Mouse (Mus musculus): ENCODE measurements around the gene Cln3. TPM values are rescaled to one million over a fixed set of nuclear protein-coding genes. Genes with fewer than 3 reads are reported as not detected.
A peak's percentile ranks its signal among the peaks of the same experiment; 100 is the strongest.

Cln3 gene
- polyA plus RNA-seq, 1 experiment from 2014 or later = 33.0 TPM

GRCm38 (mm10) chr7:126619559-126620275 lies 34.1 kb upstream of the Cln3 start:
- WGBS = 62% methylated on average over 10 of the region's 10 CpGs
- Histone ChIP-seq H3K4me3 (ENCODE audit: low read depth, low read length) (no peak overlapping the region), H3K9me3 (ENCODE audit: low read length) (no peaks in the 10 kb centered on the region), H3K4me2 (replicated peaks; ENCODE audit: low read depth, low read length) (no peak overlapping the region), H3K27me3 (replicated peaks; ENCODE audit: insufficient read depth, low read length) (no peaks in the 10 kb centered on the region), H3K36me3 (ENCODE audit: insufficient read depth, low read length) (no peaks in the 10 kb centered on the region), H3K9ac (replicated peaks; ENCODE audit: low read depth) (no peak overlapping the region), H3K27ac (ENCODE audit: low read length) (no peak overlapping the region; the same call in 1 of the 2 replicates), H3K4me1 (ENCODE audit: insufficient read depth, low read depth, low read length) (peaks cover 4% of the 10 kb centered on the region; the same call in 1 of the 2 replicates)
- ATAC-seq (no peak), DNase-seq (ENCODE audit: low spot score) (peak; percentile 61)
- TF ChIP-seq CTCF (IDR thresholded peaks at IDR 0.05) (no peak), EP300 (IDR thresholded peaks at IDR 0.05) (no peak)

GRCm38 (mm10) chr7:126616707-126617106 lies 31.1 kb upstream of the Cln3 start:
- 58% methylated on average over 3 of the region's 3 CpGs for WGBS
- Histone ChIP-seq H3K9me3 (ENCODE audit: low read length) (no peaks in the 10 kb centered on the region), H3K36me3 (ENCODE audit: insufficient read depth, low read length) (no peaks in the 10 kb centered on the region), H3K27ac (ENCODE audit: low read length) (no peak overlapping the region), H3K4me1 (ENCODE audit: insufficient read depth, low read depth, low read length) (peaks cover 3% of the 10 kb centered on the region; the same call in 1 of the 2 replicates), H3K9ac (replicated peaks; ENCODE audit: low read depth) (no peak overlapping the region), H3K27me3 (replicated peaks; ENCODE audit: insufficient read depth, low read length) (no peaks in the 10 kb centered on the region), H3K4me3 (ENCODE audit: low read depth, low read length) (no peak overlapping the region), H3K4me2 (replicated peaks; ENCODE audit: low read depth, low read length) (no peak overlapping the region)
- DNase-seq (ENCODE audit: low spot score) = no peak
- no peak for ATAC-seq
- TF ChIP-seq CTCF (IDR thresholded peaks at IDR 0.05) = peak; percentile 25
- no peak for TF ChIP-seq EP300 (IDR thresholded peaks at IDR 0.05)

- Histone ChIP-seq H3K27ac (ENCODE audit: low read length) (no peak overlapping the region), H3K4me2 (replicated peaks; ENCODE audit: low read depth, low read length) (no peak overlapping the region), H3K4me1 (ENCODE audit: insufficient read depth, low read depth, low read length) (no peaks in the 10 kb centered on the region), H3K9ac (replicated peaks; ENCODE audit: low read depth) (no peak overlapping the region), H3K4me3 (ENCODE audit: low read depth, low read length) (no peak overlapping the region), H3K36me3 (ENCODE audit: insufficient read depth, low read length) (no peaks in the 10 kb centered on the region), H3K27me3 (replicated peaks; ENCODE audit: insufficient read depth, low read length) (no peaks in the 10 kb centered on the region), H3K9me3 (ENCODE audit: low read length) (no peaks in the 10 kb centered on the region)
- DNase-seq (ENCODE audit: low spot score) = no peak
- no peak for TF ChIP-seq CTCF (IDR thresholded peaks at IDR 0.05)
- no peak for TF ChIP-seq EP300 (IDR thresholded peaks at IDR 0.05)
- no peak for ATAC-seq
- 73% methylated on average over 3 of the region's 3 CpGs for WGBS
Observed at GRCm38 (mm10) chr7:126612736-126613135, 27.1 kb upstream of the Cln3 start.

GRCm38 (mm10) chr7:126607796-126608195 lies 22.2 kb upstream of the Cln3 start:
- TF ChIP-seq CTCF (IDR thresholded peaks at IDR 0.05) = no peak
- no peak for TF ChIP-seq EP300 (IDR thresholded peaks at IDR 0.05)
- ATAC-seq (no peak), DNase-seq (ENCODE audit: low spot score) (no peak)
- Histone ChIP-seq H3K9me3 (ENCODE audit: low read length) (no peaks in the 10 kb centered on the region), H3K4me3 (ENCODE audit: low read depth, low read length) (no peak overlapping the region), H3K4me2 (replicated peaks; ENCODE audit: low read depth, low read length) (no peak overlapping the region), H3K4me1 (ENCODE audit: insufficient read depth, low read depth, low read length) (no peaks in the 10 kb centered on the region), H3K36me3 (ENCODE audit: insufficient read depth, low read length) (no peaks in the 10 kb centered on the region), H3K27me3 (replicated peaks; ENCODE audit: insufficient read depth, low read length) (no peaks in the 10 kb centered on the region), H3K27ac (ENCODE audit: low read length) (peak overlapping the region; percentile 48), H3K9ac (replicated peaks; ENCODE audit: low read depth) (no peak overlapping the region)
- 81% methylated on average over 5 of the region's 5 CpGs for WGBS

- H3K4me3 ChIP-seq (ENCODE audit: low read depth, low read length) = no peak overlapping the region
- DNase-seq (ENCODE audit: low spot score) (peak; percentile 90), ATAC-seq (peak; percentile 87)
- H3K4me2 ChIP-seq (replicated peaks; ENCODE audit: low read depth, low read length) = no peak overlapping the region
- no peaks in the 10 kb centered on the region for H3K9me3 ChIP-seq (ENCODE audit: low read length)
- H3K36me3 ChIP-seq (ENCODE audit: insufficient read depth, low read length) = no peaks in the 10 kb centered on the region
- H3K27me3 ChIP-seq (replicated peaks; ENCODE audit: insufficient read depth, low read length) = no peaks in the 10 kb centered on the region
- 37% methylated on average over 3 of the region's 3 CpGs for WGBS
- TF ChIP-seq CTCF (IDR thresholded peaks at IDR 0.05) = peak; percentile 7; the same call in 1 of the 2 replicates
- peak; percentile 2 for TF ChIP-seq EP300 (IDR thresholded peaks at IDR 0.05)
- no peak overlapping the region for H3K9ac ChIP-seq (replicated peaks; ENCODE audit: low read depth)
- no peaks in the 10 kb centered on the region for H3K4me1 ChIP-seq (ENCODE audit: insufficient read depth, low read depth, low read length)
- H3K27ac ChIP-seq (ENCODE audit: low read length) = peak overlapping the region; percentile 48
Observed at GRCm38 (mm10) chr7:126607064-126607463, 21.4 kb upstream of the Cln3 start.

GRCm38 (mm10) chr7:126606611-126607010 lies 21.0 kb upstream of the Cln3 start:
- no peaks in the 10 kb centered on the region for H3K36me3 ChIP-seq (ENCODE audit: insufficient read depth, low read length)
- 0 out of 2 replicates have a peak overlapping the region, but pooled peaks have one; percentile 32 for H3K27ac ChIP-seq (ENCODE audit: low read length)
- TF ChIP-seq CTCF (IDR thresholded peaks at IDR 0.05) (no peak), EP300 (IDR thresholded peaks at IDR 0.05) (0 out of 2 replicates have a peak, but pooled peaks have one; percentile 55)
- no peaks in the 10 kb centered on the region for H3K9me3 ChIP-seq (ENCODE audit: low read length)
- no peaks in the 10 kb centered on the region for H3K27me3 ChIP-seq (replicated peaks; ENCODE audit: insufficient read depth, low read length)
- H3K9ac ChIP-seq (replicated peaks; ENCODE audit: low read depth) = no peak overlapping the region
- peak; percentile 68 for ATAC-seq
- DNase-seq (ENCODE audit: low spot score) = peak; percentile 55
- no peak overlapping the region for H3K4me2 ChIP-seq (replicated peaks; ENCODE audit: low read depth, low read length)
- no peak overlapping the region for H3K4me3 ChIP-seq (ENCODE audit: low read depth, low read length)
- no peaks in the 10 kb centered on the region for H3K4me1 ChIP-seq (ENCODE audit: insufficient read depth, low read depth, low read length)
- whole genome bisulfite sequencing = 43% methylated on average over 5 of the region's 5 CpGs

All from lung, postnatal 0 days (tissue).